Mouse (Mus musculus) bone marrow, adult 2 months (tissue): ENCODE measurements around the gene Cass4. TPM values are rescaled to one million over a fixed set of nuclear protein-coding genes. Genes with fewer than 3 reads are reported as not detected.

Experiments
- H3K27ac ChIP-seq: fragments of 200-500 bp; 2 replicates; pipeline ENCODE4 v1.5.1; 2012; ENCODE audit warnings: low read depth, mild to moderate bottlenecking, control low read depth, inconsistent platforms, low read length; ENCODE audit not compliant: control insufficient read depth, poor library complexity, insufficient read depth
- H3K4me1 ChIP-seq: fragments of 200-500 bp; 2 replicates; pipeline ENCODE4 v1.6.1; 2011; ENCODE audit warnings: low read length; ENCODE audit not compliant: control insufficient read depth, insufficient read depth
- H3K4me3 ChIP-seq: fragments of 200-500 bp; replicated peaks from 2 replicates; pipeline ENCODE3; 2011; ENCODE audit warnings: mild to moderate bottlenecking, low read depth, low read length, control low read depth; ENCODE audit not compliant: control insufficient read depth
- CTCF ChIP-seq: fragments of 200-500 bp; IDR thresholded peaks from 2 replicates; pipeline ENCODE4 v1.5.1; 2011; ENCODE audit warnings: low read length, control low read depth; ENCODE audit not compliant: control insufficient read depth, insufficient read depth
- POLR2A ChIP-seq: fragments of 200-500 bp; IDR thresholded peaks from 2 replicates; pipeline ENCODE4 v1.6.1; 2011; ENCODE audit warnings: low read depth, mild to moderate bottlenecking, control low read depth, low read length, borderline replicate concordance; ENCODE audit not compliant: control insufficient read depth
- WGBS: fragments of 180-500 bp; shearing (Covaris S2); methylation state at CpG from one replicate; pipeline ENCODE4 v1.1.7; 2018; 5-methylcytosine and 5-hydroxymethylcytosine counted together
- polyA plus RNA-seq: library from polyadenylated mRNA; stranded (reverse); fragments of >200 nt; gene quantifications from 2 replicates; pipeline ENCODE4 v1.2.4, GENCODE M21; 2011; ENCODE audit warnings: low replicate concordance; ENCODE audit not compliant: missing spikeins, insufficient read depth, insufficient read length

Cass4 gene
- polyA plus RNA-seq, 1 experiment, result 6.6 TPM

DNA sequence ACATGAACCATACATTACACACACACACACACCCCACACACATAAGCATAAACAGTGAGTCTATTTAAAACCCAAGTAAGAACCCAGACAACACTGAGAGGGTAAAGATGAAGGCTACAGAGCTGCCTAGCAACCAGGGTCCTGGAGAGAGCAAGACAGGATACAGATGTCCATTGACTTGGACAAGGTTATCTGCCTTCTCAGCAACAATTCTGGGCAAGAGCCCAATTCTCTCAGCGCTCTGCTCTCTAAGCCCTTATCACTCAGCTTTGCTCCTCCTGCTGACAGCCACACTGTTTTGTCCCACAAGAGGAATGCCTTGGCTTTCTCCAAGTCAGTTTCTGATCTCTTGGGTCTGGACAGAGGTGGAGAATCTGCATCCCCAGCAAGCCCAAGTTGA lies 37.0 kb downstream of the Cass4 start:
- Histone ChIP-seq H3K27ac (no peak overlapping the region), H3K4me3 (no peak overlapping the region), H3K4me1 (no peaks in the 10 kb centered on the region; the same call in 1 of the 2 replicates)
- TF ChIP-seq POLR2A, result no peak
- TF ChIP-seq CTCF, result no peak
- WGBS, result 48% methylated on average over 1 of the region's 1 CpGs

DNA sequence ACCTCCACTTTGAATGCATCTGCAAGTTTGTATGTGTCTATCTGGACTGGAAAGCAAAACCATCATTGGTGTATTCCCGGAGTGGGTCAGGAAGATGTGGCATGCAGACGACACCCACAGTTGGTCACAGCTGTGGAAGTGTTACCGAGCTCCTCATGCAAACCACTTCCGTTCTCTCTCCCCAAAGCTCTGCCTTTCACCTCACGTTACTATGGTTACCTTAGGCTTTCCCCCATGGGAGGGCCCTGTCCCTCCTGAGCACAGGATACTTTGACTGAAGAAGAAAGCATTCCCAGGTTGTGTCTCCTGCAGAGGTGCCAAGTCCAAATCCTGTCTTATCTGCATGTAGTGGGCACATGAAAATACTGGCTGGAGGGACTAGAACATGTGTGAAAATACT lies 40.2 kb downstream of the Cass4 start:
- H3K4me3 ChIP-seq, result no peak overlapping the region
- no peak for TF ChIP-seq CTCF
- no peak overlapping the region for H3K27ac ChIP-seq
- 8% methylated on average over 5 of the region's 5 CpGs for WGBS
- H3K4me1 ChIP-seq, result no peaks in the 10 kb centered on the region; the same call in 1 of the 2 replicates

DNA sequence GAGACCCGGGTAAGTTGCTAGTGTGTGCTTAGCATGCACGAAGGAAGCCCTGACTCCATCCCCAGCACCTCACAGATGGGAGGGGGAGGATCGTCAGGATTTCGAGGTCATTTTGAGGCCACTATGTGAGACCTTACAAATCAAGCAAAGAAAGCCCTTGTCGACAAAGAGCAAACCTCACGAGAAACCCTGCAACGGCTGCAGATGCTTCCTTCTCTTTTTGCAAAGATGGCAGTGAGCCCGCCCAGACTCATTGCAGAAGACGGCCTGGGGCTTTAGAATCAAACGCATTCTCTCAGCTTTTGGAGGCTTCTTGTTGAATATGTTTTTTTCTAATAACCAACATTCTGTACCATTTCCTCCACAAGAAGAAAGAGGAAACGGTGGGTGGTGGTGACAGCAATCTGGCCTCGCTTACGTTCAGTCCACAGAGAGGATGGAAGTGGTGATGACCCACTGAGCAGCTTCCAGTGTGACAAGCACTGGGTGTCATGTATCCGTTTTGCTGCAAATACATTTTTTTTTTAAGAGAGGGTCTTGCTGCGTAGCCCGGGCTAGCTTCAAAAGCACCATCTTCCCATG lies 43.9 kb downstream of the Cass4 start:
- Histone ChIP-seq H3K4me3 (no peak overlapping the region), H3K27ac (peak overlapping the region; percentile 55), H3K4me1 (no peaks in the 10 kb centered on the region; the same call in 1 of the 2 replicates)
- no peak for TF ChIP-seq CTCF
- no peak for TF ChIP-seq POLR2A
- 3% methylated on average over 16 of the region's 16 CpGs for WGBS

- 3% methylated on average over 35 of the region's 35 CpGs for WGBS
- H3K4me1 ChIP-seq, result no peaks in the 10 kb centered on the region; the same call in 1 of the 2 replicates
- TF ChIP-seq POLR2A (peak; percentile 15; the same call in 1 of the 2 replicates), CTCF (no peak)
- H3K4me3 ChIP-seq, result peak within 1 kb of the TSS; percentile 80
- peak within 1 kb of the TSS; percentile 79 for H3K27ac ChIP-seq
Observed at GRCm38 (mm10) chr2:172439843-172440639, 46.4 kb downstream of the Cass4 start, which contains the start of gene Rtf2. Gene Rtf2, plus strand, starts transcription at chr2:172440556.

DNA sequence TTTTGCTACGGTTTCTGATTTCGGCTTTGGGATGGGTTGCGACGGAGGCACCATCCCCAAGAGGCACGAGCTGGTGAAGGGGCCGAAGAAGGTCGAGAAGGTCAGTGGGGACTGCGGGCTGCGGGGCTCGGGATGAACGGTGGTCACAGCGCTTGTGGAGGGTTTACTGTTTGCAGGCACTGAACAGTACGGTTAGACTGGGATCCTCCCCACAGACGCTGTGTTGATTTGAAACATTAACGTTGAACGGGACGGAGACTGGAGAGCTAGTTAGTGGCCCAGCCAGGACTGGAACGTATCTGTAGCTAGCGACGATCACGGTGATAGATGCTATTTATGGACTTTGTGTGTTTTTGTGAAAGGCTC lies 47.0 kb downstream of the Cass4 start:
- Histone ChIP-seq H3K27ac (peak overlapping the region; percentile 79), H3K4me3 (peak overlapping the region; percentile 80), H3K4me1 (no peaks in the 10 kb centered on the region; the same call in 1 of the 2 replicates)
- under 1% methylated on average over 21 of the region's 21 CpGs for WGBS
- TF ChIP-seq POLR2A (no peak), CTCF (no peak)

DNA sequence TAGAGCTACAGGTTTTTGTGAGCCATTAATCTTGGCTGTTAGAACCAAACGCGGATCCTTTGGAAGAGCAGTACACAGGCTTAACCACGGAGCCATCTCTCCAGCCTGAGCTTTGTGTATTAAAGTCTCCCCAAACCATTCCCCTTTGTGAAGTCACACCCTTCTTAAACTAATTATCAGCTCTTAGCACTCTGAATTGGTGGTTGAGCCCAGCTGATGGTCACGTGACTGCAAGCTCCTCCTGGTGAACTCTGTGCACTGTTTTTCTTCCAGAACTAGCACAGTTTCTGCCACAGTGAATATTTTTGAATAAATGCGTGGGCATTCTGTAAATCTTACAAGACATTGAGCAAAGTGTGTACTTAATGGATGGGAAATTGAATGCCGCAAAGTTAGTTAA lies 47.6 kb downstream of the Cass4 start:
- TF ChIP-seq CTCF, result no peak
- TF ChIP-seq POLR2A, result no peak
- peak overlapping the region; percentile 80 for H3K4me3 ChIP-seq
- no peaks in the 10 kb centered on the region; the same call in 1 of the 2 replicates for H3K4me1 ChIP-seq
- peak overlapping the region; percentile 79 for H3K27ac ChIP-seq
- WGBS, result 26% methylated on average over 6 of the region's 6 CpGs

DNA sequence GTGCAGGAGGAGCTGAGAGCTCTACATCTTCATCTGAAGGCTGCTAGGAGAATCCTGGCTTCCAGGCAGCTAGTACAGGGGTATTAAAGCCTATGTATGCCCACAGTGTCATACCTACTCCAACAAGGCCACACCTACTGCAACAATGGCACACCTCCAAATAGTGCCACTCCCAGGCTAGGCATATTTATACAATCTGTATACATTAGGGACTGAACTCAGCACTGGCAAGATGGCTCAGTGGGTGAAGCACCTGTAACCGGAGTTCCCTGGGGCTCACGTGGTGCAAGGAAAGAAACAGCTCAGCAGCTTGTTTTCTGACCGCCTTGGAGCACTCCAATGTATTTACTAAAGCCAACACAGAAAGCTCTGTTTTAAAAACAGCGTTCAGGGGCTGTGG lies 52.0 kb downstream of the Cass4 start:
- 90% methylated on average over 4 of the region's 4 CpGs for WGBS
- Histone ChIP-seq H3K4me3 (no peak overlapping the region), H3K4me1 (no peaks in the 10 kb centered on the region; the same call in 1 of the 2 replicates), H3K27ac (no peak overlapping the region)
- TF ChIP-seq POLR2A, result no peak
- no peak for TF ChIP-seq CTCF

GRCm38 (mm10) chr2:172447317-172447716 lies 53.7 kb downstream of the Cass4 start:
- 90% methylated on average over 6 of the region's 6 CpGs for WGBS
- no peak overlapping the region for H3K27ac ChIP-seq
- no peak for TF ChIP-seq POLR2A
- peak; percentile 73 for TF ChIP-seq CTCF

GRCm38 (mm10) chr2:172448329-172448728 lies 54.7 kb downstream of the Cass4 start:
- no peak overlapping the region for H3K4me3 ChIP-seq
- WGBS, result 73% methylated on average over 4 of the region's 4 CpGs
- no peak overlapping the region for H3K27ac ChIP-seq
- no peaks in the 10 kb centered on the region for H3K4me1 ChIP-seq
- no peak for TF ChIP-seq POLR2A
- no peak for TF ChIP-seq CTCF

More at GRCm38 (mm10) chr2:172447317-172447716, 53.7 kb downstream of the Cass4 start:
- Histone ChIP-seq H3K4me3 (no peak overlapping the region), H3K4me1 (no peaks in the 10 kb centered on the region; the same call in 1 of the 2 replicates)
